Mouse (Mus musculus): Measurements from ENCODE around the gene Nr1d1. TPM values are rescaled to one million over a fixed set of nuclear protein-coding genes. Genes with fewer than 3 reads are reported as not detected.
A peak's percentile ranks its signal among the peaks of the same experiment; 100 is the strongest.

The Nr1d1 gene
- polyA plus RNA-seq, 1 experiment from 2014 or later, result 2.2 TPM

DNA sequence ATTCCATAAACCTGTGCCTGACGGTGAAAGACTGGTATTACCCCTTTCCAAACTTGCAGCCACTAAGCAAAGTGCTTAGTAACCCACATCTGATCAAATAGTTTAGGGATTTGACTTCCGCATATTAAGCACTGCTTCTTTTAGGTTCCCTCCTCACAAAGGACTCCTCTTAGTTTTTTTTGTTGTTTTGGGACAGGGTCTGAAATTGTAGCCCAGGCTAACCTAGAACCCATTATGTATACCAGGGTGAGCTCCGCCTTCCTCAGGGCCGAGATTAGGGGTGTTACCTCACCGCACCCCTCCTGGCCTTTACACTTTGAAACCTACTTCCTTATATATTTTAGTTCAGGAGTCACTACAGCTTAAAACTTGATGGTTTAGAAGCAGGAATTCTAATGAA is 14.7 kb upstream of the Nr1d1 start:
- peak overlapping the region; percentile 64; the same call in 1 of the 2 replicates for H3K9ac ChIP-seq (ENCODE audit: low read length)
- no peaks in the 10 kb centered on the region for H3K36me3 ChIP-seq (ENCODE audit: control insufficient read depth, insufficient read depth, low read length)
- H3K4me2 ChIP-seq (ENCODE audit: low read length), result peak overlapping the region; percentile 91
- H3K4me3 ChIP-seq (ENCODE audit: low read depth, low read length), result peak overlapping the region; percentile 41
- 32% methylated on average over 5 of the region's 5 CpGs for WGBS
- H3K9me3 ChIP-seq (replicated peaks; ENCODE audit: control insufficient read depth, low read length), result no peaks in the 10 kb centered on the region
- DNase-seq (ENCODE audit: low spot score) (no peak), ATAC-seq (no peak)
- no peak overlapping the region for H3K27ac ChIP-seq (ENCODE audit: low read depth, low read length)
- H3K4me1 ChIP-seq (ENCODE audit: control insufficient read depth, insufficient read depth, low read length), result peaks cover 25% of the 10 kb centered on the region
- no peaks in the 10 kb centered on the region for H3K27me3 ChIP-seq (replicated peaks; ENCODE audit: control insufficient read depth, insufficient read depth, low read length)

DNA sequence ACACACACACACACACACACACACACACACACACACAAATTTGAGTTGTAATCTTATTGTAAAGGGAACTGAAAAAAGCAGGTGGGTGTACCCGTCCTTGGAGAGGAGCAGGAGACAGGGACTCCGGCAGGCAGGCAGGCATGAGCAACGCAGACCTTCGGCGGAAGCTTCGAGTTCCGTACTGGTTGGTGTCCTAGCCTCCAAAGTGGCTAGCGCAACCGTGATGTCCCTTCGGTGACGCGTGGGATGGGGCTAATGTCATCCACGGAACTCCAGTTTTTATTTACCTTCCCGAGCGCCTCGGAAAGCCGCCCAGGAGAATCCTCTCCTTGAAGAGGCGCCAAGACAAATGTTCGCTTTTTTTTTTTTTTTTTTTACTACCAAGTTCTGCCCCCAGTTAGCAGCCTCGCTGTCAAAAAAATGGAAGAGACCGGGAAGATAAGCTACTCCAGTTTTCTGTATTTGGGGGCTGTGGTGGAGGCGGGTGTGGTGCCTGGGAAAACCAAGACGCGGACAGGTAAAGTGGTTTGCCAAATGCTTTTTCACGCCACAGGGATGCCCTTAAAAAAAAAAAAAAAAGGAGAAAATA is 14.2 kb upstream of the Nr1d1 start:
- Histone ChIP-seq H3K4me2 (ENCODE audit: low read length) (peak overlapping the region; percentile 91), H3K9me3 (replicated peaks; ENCODE audit: control insufficient read depth, low read length) (no peaks in the 10 kb centered on the region), H3K27ac (ENCODE audit: low read depth, low read length) (no peak overlapping the region), H3K4me3 (ENCODE audit: low read depth, low read length) (peak overlapping the region; percentile 41), H3K27me3 (replicated peaks; ENCODE audit: control insufficient read depth, insufficient read depth, low read length) (no peaks in the 10 kb centered on the region), H3K36me3 (ENCODE audit: control insufficient read depth, insufficient read depth, low read length) (no peaks in the 10 kb centered on the region), H3K4me1 (ENCODE audit: control insufficient read depth, insufficient read depth, low read length) (peaks cover 25% of the 10 kb centered on the region), H3K9ac (ENCODE audit: low read length) (peak overlapping the region; percentile 64)
- peak; percentile 38 for DNase-seq (ENCODE audit: low spot score)
- ATAC-seq, result peak; percentile 29; the same call in 1 of the 2 replicates
- WGBS, result 2% methylated on average over 25 of the region's 25 CpGs

DNA sequence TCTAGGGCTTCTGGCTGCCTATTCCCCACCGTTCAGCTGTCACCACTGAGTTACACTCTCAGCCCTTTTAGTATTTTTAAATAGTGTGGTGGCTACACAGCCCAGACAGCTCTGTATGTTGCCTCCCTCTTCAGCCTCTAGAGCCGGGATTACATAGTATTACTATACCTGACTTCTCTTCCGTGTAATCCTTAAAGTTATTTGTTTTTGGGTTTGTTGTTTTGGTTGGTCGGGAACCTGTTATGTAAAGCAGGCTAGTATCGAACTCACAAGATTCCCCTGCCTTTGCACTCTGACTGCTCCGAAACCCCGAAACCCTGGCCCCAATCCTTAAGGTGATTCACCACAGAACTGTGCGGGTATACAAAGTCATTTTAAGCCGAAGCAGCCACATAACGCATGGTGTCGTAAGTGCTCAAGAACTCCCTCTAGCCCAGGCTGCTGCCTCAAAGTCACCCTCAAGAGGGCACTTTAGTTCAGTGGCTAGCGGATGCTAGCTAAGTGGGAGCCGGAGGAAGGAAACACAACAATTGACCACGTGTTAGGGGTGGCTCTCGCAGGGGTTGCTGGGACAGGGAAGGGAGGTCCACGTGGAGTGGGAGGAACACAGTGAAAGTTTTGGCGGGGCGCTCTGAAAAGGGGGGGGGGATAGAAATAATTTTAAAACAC is 13.6 kb upstream of the Nr1d1 start:
- peak; percentile 81 for ATAC-seq
- H3K4me2 ChIP-seq (ENCODE audit: low read length), result peak overlapping the region; percentile 91
- H3K36me3 ChIP-seq (ENCODE audit: control insufficient read depth, insufficient read depth, low read length), result no peaks in the 10 kb centered on the region
- peak overlapping the region; percentile 41 for H3K4me3 ChIP-seq (ENCODE audit: low read depth, low read length)
- 13% methylated on average over 18 of the region's 18 CpGs for WGBS
- H3K27me3 ChIP-seq (replicated peaks; ENCODE audit: control insufficient read depth, insufficient read depth, low read length), result no peaks in the 10 kb centered on the region
- peak; percentile 95 for DNase-seq (ENCODE audit: low spot score)
- H3K9me3 ChIP-seq (replicated peaks; ENCODE audit: control insufficient read depth, low read length), result no peaks in the 10 kb centered on the region
- H3K4me1 ChIP-seq (ENCODE audit: control insufficient read depth, insufficient read depth, low read length), result peaks cover 26% of the 10 kb centered on the region
- no peak overlapping the region for H3K27ac ChIP-seq (ENCODE audit: low read depth, low read length)
- H3K9ac ChIP-seq (ENCODE audit: low read length), result peak overlapping the region; percentile 64

DNA sequence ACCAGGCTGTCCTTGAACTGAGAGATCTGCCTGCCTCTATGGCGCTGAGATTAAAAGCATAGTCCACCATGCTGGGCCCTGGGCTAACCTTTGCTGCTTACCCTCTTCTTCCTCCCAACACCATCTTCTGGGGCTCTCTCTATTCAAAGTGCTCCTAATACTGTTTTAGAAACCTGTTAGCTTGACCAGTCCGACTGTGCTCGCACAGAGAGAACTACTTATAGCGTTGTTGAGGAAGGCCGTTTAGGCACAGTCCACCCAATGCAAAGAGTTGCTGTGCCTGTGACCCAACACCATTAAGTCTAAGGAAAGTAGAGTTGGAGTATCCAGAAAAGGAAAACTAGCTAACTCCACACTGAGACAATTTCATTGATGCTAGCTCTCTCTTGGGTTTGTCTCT is 13.0 kb upstream of the Nr1d1 start:
- no peaks in the 10 kb centered on the region for H3K27me3 ChIP-seq (replicated peaks; ENCODE audit: control insufficient read depth, insufficient read depth, low read length)
- H3K4me3 ChIP-seq (ENCODE audit: low read depth, low read length), result no peak overlapping the region
- H3K9me3 ChIP-seq (replicated peaks; ENCODE audit: control insufficient read depth, low read length), result no peaks in the 10 kb centered on the region
- no peak overlapping the region for H3K27ac ChIP-seq (ENCODE audit: low read depth, low read length)
- peak overlapping the region; percentile 91; the same call in 1 of the 2 replicates for H3K4me2 ChIP-seq (ENCODE audit: low read length)
- ATAC-seq, result no peak
- no peak for DNase-seq (ENCODE audit: low spot score)
- H3K9ac ChIP-seq (ENCODE audit: low read length), result no peak overlapping the region
- H3K4me1 ChIP-seq (ENCODE audit: control insufficient read depth, insufficient read depth, low read length), result peaks cover 26% of the 10 kb centered on the region
- WGBS, result 92% methylated on average over 5 of the region's 5 CpGs
- no peaks in the 10 kb centered on the region for H3K36me3 ChIP-seq (ENCODE audit: control insufficient read depth, insufficient read depth, low read length)

DNA sequence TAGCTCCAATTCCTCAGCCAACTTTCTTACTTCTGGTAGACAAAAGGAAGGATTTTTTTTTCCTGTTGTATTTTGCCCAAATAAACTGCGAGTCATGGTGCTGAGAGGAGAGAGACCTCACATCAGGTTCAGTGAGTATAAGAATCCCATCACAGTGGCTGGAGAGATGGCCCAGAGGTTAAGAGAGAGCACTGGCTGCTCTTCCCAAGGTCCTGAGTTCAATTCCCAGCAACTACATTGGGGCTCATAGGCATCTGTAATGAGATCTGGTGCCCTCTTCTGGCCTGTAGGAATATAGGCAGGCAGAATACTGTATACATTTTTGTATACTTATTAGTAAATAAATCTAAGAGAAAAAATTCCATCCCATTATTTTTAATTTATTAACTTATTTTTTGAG is 12.6 kb upstream of the Nr1d1 start:
- Histone ChIP-seq H3K36me3 (ENCODE audit: control insufficient read depth, insufficient read depth, low read length) (no peaks in the 10 kb centered on the region), H3K4me1 (ENCODE audit: control insufficient read depth, insufficient read depth, low read length) (peaks cover 28% of the 10 kb centered on the region), H3K27ac (ENCODE audit: low read depth, low read length) (no peak overlapping the region), H3K4me2 (ENCODE audit: low read length) (no peak overlapping the region), H3K9ac (ENCODE audit: low read length) (no peak overlapping the region), H3K9me3 (replicated peaks; ENCODE audit: control insufficient read depth, low read length) (no peaks in the 10 kb centered on the region), H3K27me3 (replicated peaks; ENCODE audit: control insufficient read depth, insufficient read depth, low read length) (no peaks in the 10 kb centered on the region), H3K4me3 (ENCODE audit: low read depth, low read length) (no peak overlapping the region)
- no peak for ATAC-seq
- WGBS, result 100% methylated on average over 1 of the region's 1 CpGs
- no peak for DNase-seq (ENCODE audit: low spot score)

DNA sequence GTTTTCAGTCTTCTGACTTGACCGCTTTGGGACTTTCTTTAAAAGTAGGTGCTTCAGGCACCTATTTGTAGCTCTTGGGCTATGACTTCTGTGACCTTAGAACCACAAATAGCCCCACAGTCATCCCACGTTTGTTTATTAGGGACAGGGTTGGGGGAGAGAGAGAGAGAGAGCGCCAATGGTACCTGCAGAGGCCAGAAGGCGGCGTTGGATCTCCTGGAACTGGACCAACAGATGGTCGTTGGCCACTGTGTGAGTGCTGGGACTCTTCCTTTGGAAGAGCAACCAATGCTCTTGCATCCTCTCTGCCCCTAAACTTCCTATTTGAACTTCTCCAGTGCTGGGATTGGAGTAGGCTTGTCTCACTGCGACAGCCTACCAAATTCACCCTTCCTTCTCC is 12.1 kb upstream of the Nr1d1 start:
- no peaks in the 10 kb centered on the region for H3K27me3 ChIP-seq (replicated peaks; ENCODE audit: control insufficient read depth, insufficient read depth, low read length)
- no peaks in the 10 kb centered on the region for H3K36me3 ChIP-seq (ENCODE audit: control insufficient read depth, insufficient read depth, low read length)
- H3K9me3 ChIP-seq (replicated peaks; ENCODE audit: control insufficient read depth, low read length), result no peaks in the 10 kb centered on the region
- 33% methylated on average over 7 of the region's 7 CpGs for WGBS
- no peak overlapping the region for H3K27ac ChIP-seq (ENCODE audit: low read depth, low read length)
- H3K4me3 ChIP-seq (ENCODE audit: low read depth, low read length), result no peak overlapping the region
- no peak overlapping the region for H3K9ac ChIP-seq (ENCODE audit: low read length)
- H3K4me2 ChIP-seq (ENCODE audit: low read length), result no peak overlapping the region
- ATAC-seq, result no peak
- no peak for DNase-seq (ENCODE audit: low spot score)
- H3K4me1 ChIP-seq (ENCODE audit: control insufficient read depth, insufficient read depth, low read length), result peaks cover 33% of the 10 kb centered on the region

DNA sequence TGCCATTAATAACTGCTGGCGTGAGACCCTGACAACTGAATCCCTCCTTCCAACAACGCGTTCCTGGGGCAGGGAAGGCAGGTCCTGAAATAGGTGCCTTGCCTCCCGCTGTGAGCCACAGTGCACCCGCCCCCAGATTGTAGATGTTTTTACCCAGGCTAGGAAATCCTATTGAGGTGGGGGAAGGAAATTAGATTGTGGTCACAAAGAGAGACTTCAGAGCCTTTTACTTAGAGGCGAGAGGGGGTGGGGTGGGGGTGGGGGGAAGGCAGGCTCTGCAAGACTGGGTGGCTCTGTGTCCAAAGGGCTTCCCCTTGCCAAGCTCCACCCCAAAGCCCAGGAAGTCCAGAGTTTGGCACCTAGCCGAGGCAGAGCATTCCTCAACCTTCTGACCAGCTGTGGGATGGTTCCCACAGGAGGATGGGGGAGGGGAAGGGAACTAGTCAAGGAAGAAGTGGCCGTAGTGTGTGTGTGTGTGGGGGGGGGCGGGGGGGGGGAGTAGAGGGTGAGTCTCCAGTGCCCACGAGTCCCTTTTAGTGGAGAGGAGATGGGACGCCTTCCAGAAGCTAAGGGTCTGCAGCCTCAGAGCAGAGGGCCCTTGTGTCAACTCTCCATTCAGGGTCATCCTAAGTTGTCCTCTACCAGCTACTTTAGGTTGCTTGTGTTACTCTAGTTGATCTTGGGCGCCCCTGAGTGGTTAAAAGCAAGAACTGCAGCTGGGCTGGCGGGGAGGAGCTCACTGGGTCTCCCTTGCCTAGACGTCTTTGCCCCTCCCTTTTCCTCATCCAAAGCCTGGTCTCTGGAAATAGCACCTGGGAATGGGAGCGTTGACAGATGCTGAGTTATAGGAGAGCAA is 11.5 kb upstream of the Nr1d1 start:
- H3K4me2 ChIP-seq (ENCODE audit: low read length), result peak overlapping the region; percentile 34
- H3K27me3 ChIP-seq (replicated peaks; ENCODE audit: control insufficient read depth, insufficient read depth, low read length), result no peaks in the 10 kb centered on the region
- no peak overlapping the region for H3K4me3 ChIP-seq (ENCODE audit: low read depth, low read length)
- H3K36me3 ChIP-seq (ENCODE audit: control insufficient read depth, insufficient read depth, low read length), result no peaks in the 10 kb centered on the region
- H3K9ac ChIP-seq (ENCODE audit: low read length), result peak overlapping the region; percentile 29; the same call in 1 of the 2 replicates
- 1% methylated on average over 14 of the region's 15 CpGs for WGBS
- peak; percentile 95 for DNase-seq (ENCODE audit: low spot score)
- peak overlapping the region; percentile 45; the same call in 1 of the 2 replicates for H3K27ac ChIP-seq (ENCODE audit: low read depth, low read length)
- H3K9me3 ChIP-seq (replicated peaks; ENCODE audit: control insufficient read depth, low read length), result no peaks in the 10 kb centered on the region
- H3K4me1 ChIP-seq (ENCODE audit: control insufficient read depth, insufficient read depth, low read length), result peaks cover 39% of the 10 kb centered on the region
- peak; percentile 51 for ATAC-seq

DNA sequence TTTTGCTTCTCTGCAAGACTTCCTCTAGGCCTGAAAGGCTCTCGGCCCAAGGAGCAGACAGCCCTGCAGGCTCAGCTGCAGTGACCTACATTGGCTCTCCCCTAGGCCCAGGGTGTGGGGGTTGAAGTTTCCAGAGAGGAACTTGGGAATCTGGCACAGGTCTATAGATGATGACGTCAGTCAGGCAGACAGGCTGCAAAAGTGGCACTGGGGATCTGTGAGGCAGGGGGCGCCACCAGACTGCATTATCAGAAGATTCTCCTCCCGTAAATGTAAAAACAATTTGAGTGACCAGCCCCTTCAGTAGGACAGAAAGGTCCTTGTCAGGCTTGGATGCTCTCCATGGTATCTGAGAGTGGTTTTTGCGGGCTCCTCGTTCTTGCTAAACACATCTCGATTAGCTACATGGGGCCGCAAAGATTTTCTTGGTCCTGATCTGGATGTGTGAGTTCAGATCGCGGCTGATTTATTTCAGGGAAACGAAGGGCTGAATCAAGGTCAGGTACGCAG is 10.7 kb upstream of the Nr1d1 start:
- peak overlapping the region; percentile 45; the same call in 1 of the 2 replicates for H3K27ac ChIP-seq (ENCODE audit: low read depth, low read length)
- H3K9me3 ChIP-seq (replicated peaks; ENCODE audit: control insufficient read depth, low read length), result no peaks in the 10 kb centered on the region
- no peaks in the 10 kb centered on the region for H3K27me3 ChIP-seq (replicated peaks; ENCODE audit: control insufficient read depth, insufficient read depth, low read length)
- no peak overlapping the region for H3K4me3 ChIP-seq (ENCODE audit: low read depth, low read length)
- ATAC-seq (no peak), DNase-seq (ENCODE audit: low spot score) (peak; percentile 86)
- peaks cover 40% of the 10 kb centered on the region for H3K4me1 ChIP-seq (ENCODE audit: control insufficient read depth, insufficient read depth, low read length)
- no peaks in the 10 kb centered on the region for H3K36me3 ChIP-seq (ENCODE audit: control insufficient read depth, insufficient read depth, low read length)
- H3K9ac ChIP-seq (ENCODE audit: low read length), result no peak overlapping the region
- 7% methylated on average over 12 of the region's 12 CpGs for WGBS
- H3K4me2 ChIP-seq (ENCODE audit: low read length), result peak overlapping the region; percentile 34

Measured in forebrain, embryonic 14.5 days (tissue).